Mouse (Mus musculus) brain, embryonic 14.5 days (tissue): ENCODE data around the gene Lep.

Source experiments
- CTCF ChIP-seq: fragments of 200-500 bp; IDR thresholded peaks from 2 replicates; pipeline ENCODE4 v1.5.1; 2012; ENCODE audit warnings: inconsistent platforms, mild to moderate bottlenecking, moderate library complexity, borderline replicate concordance; ENCODE audit not compliant: insufficient read depth, insufficient read length; ENCODE audit errors: extremely low read depth
- POLR2A ChIP-seq: fragments of 200-500 bp; IDR thresholded peaks from 2 replicates; pipeline ENCODE4 v1.6.1; 2012; ENCODE audit warnings: mild to moderate bottlenecking, inconsistent platforms, borderline replicate concordance; ENCODE audit not compliant: poor library complexity, insufficient read depth, insufficient read length, severe bottlenecking; ENCODE audit errors: extremely low read depth

- TF ChIP-seq CTCF, result no peak
- no peak for TF ChIP-seq POLR2A
Observed at GRCm38 (mm10) chr6:29081826-29082363, 21.9 kb downstream of the Lep start.
